Comparison of ENCODE assay signal across 8 mouse cellular contexts in the genomic region with DNA sequence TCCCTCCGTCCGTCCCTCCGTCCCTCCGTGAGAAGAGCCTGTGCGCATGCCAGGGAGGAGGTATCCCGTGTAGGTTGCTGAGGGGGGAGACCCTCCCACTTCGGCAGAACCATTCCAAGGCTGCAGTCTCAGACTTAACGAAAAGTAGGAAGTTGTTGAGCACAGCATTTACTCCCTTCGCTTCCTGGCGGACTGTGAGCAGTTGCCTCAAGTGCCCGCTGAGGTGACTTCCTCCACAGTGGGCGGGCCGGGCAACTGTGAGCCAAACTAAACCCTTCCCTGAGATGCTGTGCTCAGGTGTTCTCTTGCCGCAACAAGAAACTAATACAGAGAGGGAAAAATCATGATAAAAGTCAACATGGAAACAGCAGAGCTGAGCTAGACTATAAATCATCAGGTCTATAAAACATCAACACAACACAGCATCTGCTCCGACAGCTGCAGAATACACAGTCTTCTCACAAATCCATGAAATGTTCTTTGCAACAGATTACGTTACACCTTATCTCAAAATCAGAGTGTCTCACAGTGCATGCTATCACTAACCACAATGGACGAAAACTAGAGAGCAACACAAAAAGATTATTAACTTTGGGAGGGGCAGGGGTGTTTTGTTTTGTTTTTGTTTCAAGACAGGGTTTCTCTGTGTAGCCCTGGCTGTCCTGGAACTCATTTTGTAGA.
A peak's percentile ranks its signal among the peaks of the same experiment; 100 is the strongest.
DNase-seq lines count a peak whose midpoint lies in the region; ATAC-seq and TF ChIP-seq lines count a peak whose summit lies in the region.

No protein-coding gene starts in this region.

- no peak for DNase-seq in left cerebral cortex, adult 2 months (ENCODE audit: extremely low spot score in 1 of 2, low spot score in 2 of 2)
- DNase-seq in left cerebral cortex, postnatal 10 days (ENCODE audit: extremely low spot score in 1 of 2, low spot score in 2 of 2), result no peak
- no peak for DNase-seq in embryo, embryonic 10 days (ENCODE audit: low spot score)
- no peak for DNase-seq in urinary bladder, postnatal 4 days (ENCODE audit: low spot score in 2 of 2)

- H3K9ac ChIP-seq in forebrain, embryonic 13.5 days, result no peak overlapping the region
- no peak overlapping the region for H3K9ac ChIP-seq in liver, embryonic 15.5 days

- H3K4me3 ChIP-seq in left cerebral cortex, adult 2 months, result peak overlapping the region; percentile 14; the same call in 1 of the 2 replicates
- H3K4me3 ChIP-seq in forebrain, embryonic 13.5 days, result no peak overlapping the region
- H3K4me3 ChIP-seq in liver, embryonic 15.5 days (replicated peaks), result no peak overlapping the region

- H3K4me2 ChIP-seq in forebrain, embryonic 13.5 days, result peak overlapping the region; percentile 33
- H3K4me2 ChIP-seq in liver, embryonic 15.5 days, result peak overlapping the region; percentile 39; the same call in 1 of the 2 replicates

- 75% methylated on average over 17 of the region's 17 CpGs for WGBS in forebrain, embryonic 13.5 days
- 20% methylated on average over 17 of the region's 17 CpGs for WGBS in liver, embryonic 15.5 days (ENCODE audit: insufficient replicate concordance)

- TF ChIP-seq CTCF in left cerebral cortex, adult 2 months (IDR thresholded peaks at IDR 0.05), result no peak

- no peak for ATAC-seq in forebrain, embryonic 13.5 days
- ATAC-seq in liver, embryonic 15.5 days (ENCODE audit: insufficient read depth), result no peak
- peak; percentile 30; the same call in 1 of the 2 replicates for ATAC-seq in neutrophil, adult 5-6 weeks (ENCODE audit: extremely low read depth, insufficient number of reproducible peaks, low FRiP score, poor library complexity, severe bottlenecking)
- no peak for ATAC-seq in erythroblast, adult 5-6 weeks (replicated peaks; ENCODE audit: low FRiP score, poor library complexity, severe bottlenecking)

- no peaks in the 10 kb centered on the region for H3K4me1 ChIP-seq in forebrain, embryonic 13.5 days
- peaks cover 16% of the 10 kb centered on the region; the same call in 1 of the 2 replicates for H3K4me1 ChIP-seq in liver, embryonic 15.5 days (replicated peaks)

- no peak overlapping the region for H3K27ac ChIP-seq in left cerebral cortex, adult 2 months
- no peak overlapping the region for H3K27ac ChIP-seq in forebrain, embryonic 13.5 days
- no peak overlapping the region for H3K27ac ChIP-seq in liver, embryonic 15.5 days (replicated peaks)

- H3K9me3 ChIP-seq in forebrain, embryonic 13.5 days (replicated peaks), result no peaks in the 10 kb centered on the region
- H3K9me3 ChIP-seq in liver, embryonic 15.5 days (replicated peaks), result no peaks in the 10 kb centered on the region

- H3K36me3 ChIP-seq in forebrain, embryonic 13.5 days (ENCODE audit: poor library complexity, severe bottlenecking), result no peaks in the 10 kb centered on the region
- H3K36me3 ChIP-seq in liver, embryonic 15.5 days (replicated peaks), result no peaks in the 10 kb centered on the region

- intact Hi-C loops in left cerebral cortex, adult 2 months (cut with DNase I), result no loop called here
- intact Hi-C loops in left cerebral cortex, postnatal 10 days (cut with DNase I), result no loop called here

- H3K27me3 ChIP-seq in forebrain, embryonic 13.5 days, result no peaks in the 10 kb centered on the region
- no peaks in the 10 kb centered on the region for H3K27me3 ChIP-seq in liver, embryonic 15.5 days
